Mouse (Mus musculus) forebrain, embryonic 16.5 days (tissue): ENCODE measurements around the gene Adcy4. TPM values are rescaled to one million over a fixed set of nuclear protein-coding genes. Genes with fewer than 3 reads are reported as not detected.

Experiments
- ATAC-seq: fragments of 200-750 bp; cut with Nextera tagmentation; 2 replicates; pipeline ENCODE4 v1.8.0; 2017; ENCODE audit warnings: mild to moderate bottlenecking, moderate library complexity
- H3K27ac ChIP-seq: fragments of 300-500 bp; sonication (generic); 2 replicates; pipeline ENCODE4 v1.5.1; 2014; ENCODE audit warnings: low read length, control low read depth
- H3K27me3 ChIP-seq: fragments of 300-500 bp; sonication (generic); replicated peaks from 2 replicates; pipeline ENCODE4 v1.6.1; 2014; ENCODE audit warnings: low read length; ENCODE audit not compliant: control insufficient read depth, insufficient read depth
- H3K36me3 ChIP-seq: fragments of 300-500 bp; sonication (generic); 2 replicates; pipeline ENCODE4 v1.6.1; 2014; ENCODE audit not compliant: control insufficient read depth, insufficient read depth
- H3K4me1 ChIP-seq: fragments of 300-500 bp; sonication (generic); replicated peaks from 2 replicates; pipeline ENCODE4 v1.6.1; 2014; ENCODE audit warnings: low read length; ENCODE audit not compliant: control insufficient read depth, insufficient read depth
- H3K4me2 ChIP-seq: fragments of 300-500 bp; sonication (generic); 2 replicates; pipeline ENCODE4 v1.6.1; 2014; ENCODE audit warnings: mild to moderate bottlenecking, low read length, control low read depth
- H3K4me3 ChIP-seq: fragments of 300-500 bp; sonication (generic); replicated peaks from 2 replicates; pipeline ENCODE4 v1.5.1; 2014; ENCODE audit warnings: mild to moderate bottlenecking, low read length, control low read depth
- H3K9ac ChIP-seq: fragments of 300-500 bp; sonication (generic); replicated peaks from 2 replicates; pipeline ENCODE4 v1.6.1; 2014; ENCODE audit warnings: low read depth, low read length, control low read depth
- H3K9me3 ChIP-seq: fragments of 300-500 bp; sonication (generic); 2 replicates; pipeline ENCODE4 v1.6.1; 2016; ENCODE audit warnings: low read length; ENCODE audit not compliant: control insufficient read depth
- WGBS: fragments of 180-500 bp; shearing (Covaris S2); extraction: QIAGEN DNeasy Blood & Tissue Kit; methylation state at CpG from one replicate; pipeline ENCODE4 v1.1.7; 2014; 5-methylcytosine and 5-hydroxymethylcytosine counted together
- polyA plus RNA-seq: library from polyadenylated mRNA; unstranded; fragments of >200 nt; fragmentation: Nextera tagmentation; extraction: Ambion mirVana; gene quantifications from 2 replicates; pipeline ENCODE4 v1.2.1, GENCODE M21; 2015

Adcy4 gene
- 3.2 and 3.7 TPM in 2 replicates for polyA plus RNA-seq

GRCm38 (mm10) chr14:55783958-55784235 is at the start of gene Adcy4:
TSS of gene Adcy4 (minus strand) at chr14:55784095.
- Histone ChIP-seq H3K9ac (no peak within 1 kb of the TSS; the same call in 1 of the 2 replicates), H3K4me2 (peak within 1 kb of the TSS; percentile 44), H3K27me3 (peaks cover 64% of the 10 kb centered on the region), H3K27ac (no peak within 1 kb of the TSS), H3K4me3 (peak within 1 kb of the TSS; percentile 31), H3K9me3 (no peaks in the 10 kb centered on the region), H3K36me3 (no peaks in the 10 kb centered on the region), H3K4me1 (peaks cover 11% of the 10 kb centered on the region)
- ATAC-seq = no peak
- WGBS = 3% methylated on average over 13 of the region's 13 CpGs

- Histone ChIP-seq H3K4me2 (no peak overlapping the region), H3K27ac (no peak overlapping the region), H3K9ac (no peak overlapping the region), H3K36me3 (no peaks in the 10 kb centered on the region), H3K4me3 (no peak overlapping the region), H3K9me3 (no peaks in the 10 kb centered on the region), H3K27me3 (no peaks in the 10 kb centered on the region), H3K4me1 (no peaks in the 10 kb centered on the region)
- 90% methylated on average over 4 of the region's 4 CpGs for WGBS
- no peak for ATAC-seq
Observed at GRCm38 (mm10) chr14:55833126-55833525, 49.2 kb upstream of the Adcy4 start.

DNA sequence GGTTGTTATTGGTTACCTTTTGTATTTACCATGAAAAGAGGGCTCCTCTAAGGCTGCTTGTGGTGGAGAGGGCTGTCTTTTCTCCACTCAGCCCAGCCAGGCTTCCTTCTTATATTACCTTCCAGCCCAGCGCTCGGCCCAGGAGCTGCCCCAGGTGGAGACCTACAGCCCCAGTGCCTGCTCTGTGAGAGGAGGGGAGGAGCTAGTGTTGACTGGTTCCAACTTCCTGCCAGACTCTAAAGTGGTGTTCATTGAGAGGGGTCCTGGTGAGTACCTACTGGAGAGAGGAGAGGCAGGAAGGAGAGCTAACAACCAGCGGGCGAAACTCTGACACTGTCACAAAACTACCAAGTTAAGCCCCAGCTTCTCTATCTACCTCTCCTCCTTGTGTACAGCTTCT is 46.4 kb upstream of the Adcy4 start:
- no peak overlapping the region for H3K4me3 ChIP-seq
- H3K36me3 ChIP-seq = no peaks in the 10 kb centered on the region
- no peak overlapping the region for H3K9ac ChIP-seq
- ATAC-seq = no peak
- H3K27me3 ChIP-seq = no peaks in the 10 kb centered on the region
- 90% methylated on average over 4 of the region's 4 CpGs for WGBS
- H3K9me3 ChIP-seq = no peaks in the 10 kb centered on the region
- H3K27ac ChIP-seq = no peak overlapping the region
- H3K4me2 ChIP-seq = no peak overlapping the region
- peaks cover 15% of the 10 kb centered on the region for H3K4me1 ChIP-seq

GRCm38 (mm10) chr14:55829854-55830253 is 46.0 kb upstream of the Adcy4 start:
- no peaks in the 10 kb centered on the region for H3K9me3 ChIP-seq
- H3K4me1 ChIP-seq = peaks cover 20% of the 10 kb centered on the region
- no peak overlapping the region for H3K4me2 ChIP-seq
- no peaks in the 10 kb centered on the region for H3K36me3 ChIP-seq
- no peak overlapping the region for H3K27ac ChIP-seq
- no peaks in the 10 kb centered on the region for H3K27me3 ChIP-seq
- ATAC-seq = no peak
- H3K4me3 ChIP-seq = no peak overlapping the region
- WGBS = 91% methylated on average over 16 of the region's 16 CpGs
- H3K9ac ChIP-seq = no peak overlapping the region

GRCm38 (mm10) chr14:55828716-55829263 is 44.9 kb upstream of the Adcy4 start:
- Histone ChIP-seq H3K27me3 (no peaks in the 10 kb centered on the region), H3K27ac (no peak overlapping the region), H3K4me2 (no peak overlapping the region), H3K36me3 (no peaks in the 10 kb centered on the region), H3K9ac (no peak overlapping the region), H3K4me1 (peaks cover 30% of the 10 kb centered on the region), H3K9me3 (no peaks in the 10 kb centered on the region), H3K4me3 (no peak overlapping the region)
- no peak for ATAC-seq
- WGBS = 53% methylated on average over 3 of the region's 3 CpGs

DNA sequence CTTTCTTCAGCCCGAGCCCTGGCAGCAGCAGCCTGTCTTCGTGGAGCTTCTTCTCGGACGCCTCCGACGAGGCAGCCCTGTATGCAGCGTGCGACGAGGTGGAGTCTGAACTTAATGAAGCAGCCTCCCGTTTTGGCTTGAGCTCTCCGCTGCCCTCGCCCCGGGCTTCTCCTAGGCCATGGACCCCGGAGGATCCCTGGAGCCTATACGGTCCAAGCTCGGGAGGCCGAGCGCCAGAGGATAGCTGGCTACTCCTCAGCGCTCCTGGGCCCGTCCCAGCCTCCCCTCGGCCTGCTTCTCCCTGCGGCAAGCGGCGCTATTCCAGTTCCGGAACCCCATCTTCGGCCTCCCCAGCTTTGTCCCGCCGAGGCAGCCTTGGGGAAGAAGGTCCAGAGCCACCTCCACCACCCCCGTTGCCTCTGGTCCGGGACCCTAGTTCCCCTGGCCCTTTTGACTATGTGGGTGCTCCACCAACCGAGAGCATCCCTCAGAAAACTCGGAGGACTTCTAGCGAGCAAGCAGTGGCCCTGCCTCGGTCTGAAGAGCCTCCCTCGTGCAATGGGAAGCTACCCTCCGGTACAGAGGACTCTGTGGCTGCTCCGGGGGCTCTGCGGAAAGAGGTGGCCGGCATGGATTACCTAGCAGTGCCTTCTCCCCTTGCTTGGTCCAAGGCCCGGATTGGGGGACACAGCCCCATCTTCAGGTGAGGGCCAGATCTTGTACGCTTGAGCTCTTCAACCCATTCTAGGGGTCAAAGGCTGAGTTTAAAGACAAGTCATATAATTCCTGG is 42.9 kb upstream of the Adcy4 start:
- 8% methylated on average over 41 of the region's 41 CpGs for WGBS
- Histone ChIP-seq H3K4me2 (peak overlapping the region; percentile 69), H3K9ac (peak overlapping the region; percentile 43), H3K27me3 (no peaks in the 10 kb centered on the region), H3K4me3 (peak overlapping the region; percentile 50), H3K9me3 (no peaks in the 10 kb centered on the region), H3K27ac (no peak overlapping the region), H3K4me1 (peaks cover 31% of the 10 kb centered on the region), H3K36me3 (no peaks in the 10 kb centered on the region)
- ATAC-seq = 0 out of 2 replicates have a peak, but pooled peaks have one; percentile 1

- Histone ChIP-seq H3K9me3 (no peaks in the 10 kb centered on the region), H3K9ac (peak overlapping the region; percentile 43), H3K27ac (no peak overlapping the region), H3K36me3 (no peaks in the 10 kb centered on the region), H3K4me3 (peak overlapping the region; percentile 50), H3K4me1 (peaks cover 31% of the 10 kb centered on the region), H3K4me2 (peak overlapping the region; percentile 69), H3K27me3 (no peaks in the 10 kb centered on the region)
- ATAC-seq = no peak
- 3% methylated on average over 15 of the region's 15 CpGs for WGBS
Observed at GRCm38 (mm10) chr14:55826142-55826541, 42.2 kb upstream of the Adcy4 start.

DNA sequence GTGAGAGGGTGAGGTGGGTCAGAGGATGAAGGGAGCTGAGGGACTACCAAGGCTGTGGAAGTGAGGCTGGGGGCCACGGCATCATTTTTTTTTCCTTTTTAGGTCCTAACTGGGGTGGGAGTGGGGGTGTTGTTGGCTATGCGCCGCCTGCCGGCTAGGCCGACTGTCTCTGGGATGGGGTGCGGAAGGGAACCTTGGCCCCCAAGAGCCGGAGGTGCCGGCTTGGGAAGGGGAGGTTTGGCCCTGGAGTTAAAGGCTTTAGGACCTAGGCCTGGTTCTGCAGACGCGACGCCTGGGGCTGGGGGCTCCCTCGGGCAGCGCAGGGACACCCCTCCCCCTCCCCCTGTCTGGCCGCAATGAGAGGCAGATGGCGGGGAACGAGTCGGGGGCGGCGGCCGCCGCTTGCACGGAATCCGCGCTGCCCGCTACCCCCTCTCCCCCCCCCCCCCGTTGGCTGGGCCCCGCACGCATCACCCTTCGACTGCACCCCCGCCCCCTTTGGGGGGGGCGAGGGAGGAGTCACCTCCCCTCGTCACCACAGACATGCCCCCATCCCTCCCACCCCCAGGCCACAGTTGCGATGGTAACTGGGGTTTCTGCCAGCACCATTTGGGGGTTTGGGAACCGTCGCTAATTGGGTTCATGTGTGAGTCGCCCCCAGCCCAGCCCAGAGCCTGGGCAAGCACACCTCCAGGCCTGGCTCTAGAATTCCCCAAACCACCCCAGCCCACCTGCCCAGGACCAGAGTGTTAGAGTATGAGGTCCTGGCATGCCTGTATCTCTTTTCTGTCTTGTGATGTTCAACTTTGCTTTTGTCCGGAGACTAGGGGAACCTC is 41.5 kb upstream of the Adcy4 start:
- Histone ChIP-seq H3K27ac (peak overlapping the region; percentile 66), H3K9me3 (no peaks in the 10 kb centered on the region), H3K27me3 (no peaks in the 10 kb centered on the region), H3K4me2 (peak overlapping the region; percentile 69), H3K4me1 (peaks cover 31% of the 10 kb centered on the region), H3K4me3 (peak overlapping the region; percentile 50), H3K9ac (peak overlapping the region; percentile 52), H3K36me3 (no peaks in the 10 kb centered on the region)
- peak; percentile 23 for ATAC-seq
- 1% methylated on average over 19 of the region's 37 CpGs for WGBS
